Mouse (Mus musculus): Measurements from ENCODE around the gene Gas2.

DNA sequence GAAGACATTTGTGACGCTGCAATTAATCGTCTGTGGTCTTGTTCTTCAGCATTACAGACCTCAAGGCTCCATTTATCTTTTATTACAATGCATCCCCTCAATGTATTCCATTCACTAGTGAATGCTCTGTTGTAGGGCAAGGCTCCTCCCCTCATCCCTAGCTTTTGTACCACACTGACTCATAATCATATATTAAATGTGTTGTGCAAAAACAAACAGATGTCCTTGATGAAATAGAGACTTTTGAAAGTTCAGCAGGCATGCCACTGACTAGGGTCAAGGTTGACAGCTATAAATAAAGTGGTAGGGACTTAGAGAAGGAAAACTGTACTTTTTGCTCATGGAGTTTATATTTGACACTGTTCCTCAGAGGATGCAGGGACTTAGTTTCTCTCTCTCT is 111.7 kb downstream of the Gas2 start:
- no peak for TF ChIP-seq EP300 (IDR thresholded peaks at IDR 0.05; ENCODE audit: low read depth)
- no peak for TF ChIP-seq CTCF (IDR thresholded peaks at IDR 0.05; ENCODE audit: low read depth)
